Mouse (Mus musculus) CH12.LX (cell line): ENCODE results near the gene Cdhr5. TPM values are rescaled to one million over a fixed set of nuclear protein-coding genes. Genes with fewer than 3 reads are reported as not detected.

Experiments used
- DNase-seq: peaks from one replicate; pipeline ENCODE4 v3.0.0-alpha.2; 2013; ENCODE audit errors: extremely low read depth
- H3K27ac ChIP-seq: 2 replicates; pipeline ENCODE4 v1.5.1; 2012; ENCODE audit warnings: low read depth, mild to moderate bottlenecking, control low read depth, moderate library complexity; ENCODE audit not compliant: insufficient read depth
- H3K27me3 ChIP-seq: replicated peaks from 2 replicates; pipeline ENCODE3; 2012; ENCODE audit warnings: inconsistent platforms
- H3K36me3 ChIP-seq, 2 experiments: replicated peaks in 1 of 2; 2 replicates each; pipeline versions ENCODE3 to v1.6.1; 2012; ENCODE audit warnings: inconsistent platforms in 1 of 2, low read length in 1 of 2, mild to moderate bottlenecking in 1 of 2, mixed read lengths in 1 of 2, moderate library complexity in 1 of 2; ENCODE audit not compliant: control insufficient read depth in 1 of 2, insufficient read depth in 1 of 2
- H3K4me1 ChIP-seq, 2 experiments: 2 replicates each; pipeline ENCODE4 v1.6.1; 2012; ENCODE audit warnings: inconsistent platforms in 1 of 2, moderate library complexity in 1 of 2; ENCODE audit not compliant: insufficient read depth in 2 of 2, control insufficient read depth in 1 of 2
- H3K4me2 ChIP-seq: 2 replicates; pipeline ENCODE4 v1.6.1; 2012; ENCODE audit warnings: low read depth, mild to moderate bottlenecking, control low read depth; ENCODE audit not compliant: poor library complexity, insufficient read depth, severe bottlenecking
- H3K4me3 ChIP-seq, 3 experiments: fragments of 150-350 bp in 1 of 3; sonication (generic) in 1 of 3; replicated peaks in 1 of 3; 2 replicates each; pipeline versions ENCODE3 to v1.5.1; 2011 to 2012; ENCODE audit warnings: low read depth in 2 of 3, low read length in 2 of 3, mild to moderate bottlenecking in 2 of 3, moderate library complexity in 2 of 3, control low read depth in 1 of 3, improper control_type of control experiment in 1 of 3, inconsistent platforms in 1 of 3, mixed read lengths in 1 of 3; ENCODE audit not compliant: poor library complexity in 1 of 3
- H3K79me2 ChIP-seq: replicated peaks from 2 replicates; pipeline ENCODE4 v1.6.1; 2012; ENCODE audit warnings: mild to moderate bottlenecking, moderate library complexity; ENCODE audit not compliant: control insufficient read depth, poor library complexity, insufficient read depth, severe bottlenecking; ENCODE audit errors: extremely low read depth
- H3K9ac ChIP-seq: 2 replicates; pipeline ENCODE4 v1.6.1; 2012; ENCODE audit warnings: low read depth, mild to moderate bottlenecking, control low read depth, moderate library complexity; ENCODE audit not compliant: insufficient read depth
- H3K9me3 ChIP-seq: replicated peaks from 2 replicates; pipeline ENCODE3; 2012; ENCODE audit warnings: low read length, inconsistent platforms, mixed read lengths
- BHLHE40 ChIP-seq: IDR thresholded peaks from 2 replicates; pipeline ENCODE4 v1.6.1; 2011; ENCODE audit warnings: mild to moderate bottlenecking, low read depth, low read length, improper control_type of control experiment
- CHD1 ChIP-seq: IDR thresholded peaks from 2 replicates; pipeline ENCODE4 v1.6.1; 2012; ENCODE audit warnings: low read depth, low read length, improper control_type of control experiment, inconsistent platforms
- CHD2 ChIP-seq: IDR thresholded peaks from 2 replicates; pipeline ENCODE4 v1.6.1; 2011; ENCODE audit warnings: low read length, improper control_type of control experiment
- CTCF ChIP-seq, 2 experiments: IDR thresholded peaks in 1 of 2; conservative IDR thresholded peaks in 1 of 2; 2 replicates each; pipeline ENCODE4 v1.5.1; 2011 to 2012; ENCODE audit warnings: low read depth in 2 of 2, low read length in 2 of 2, improper control_type of control experiment in 1 of 2, inconsistent platforms in 1 of 2, mild to moderate bottlenecking in 1 of 2, moderate library complexity in 1 of 2
- E2F4 ChIP-seq: IDR thresholded peaks from 2 replicates; pipeline ENCODE4 v1.6.1; 2011; ENCODE audit warnings: low read depth, low read length, improper control_type of control experiment; ENCODE audit not compliant: insufficient replicate concordance
- ELF1 ChIP-seq: IDR thresholded peaks from 2 replicates; pipeline ENCODE4 v1.6.1; 2014; ENCODE audit warnings: low read depth, mild to moderate bottlenecking, inconsistent platforms, low read length, improper control_type of control experiment
- EP300 ChIP-seq: IDR thresholded peaks from 2 replicates; pipeline ENCODE4 v1.6.1; 2011; ENCODE audit warnings: low read length, improper control_type of control experiment
- GABPA ChIP-seq: IDR thresholded peaks from 2 replicates; pipeline ENCODE4 v1.6.1; 2012; ENCODE audit warnings: low read depth, low read length, improper control_type of control experiment, inconsistent platforms; ENCODE audit not compliant: insufficient replicate concordance
- HCFC1 ChIP-seq: IDR thresholded peaks from 2 replicates; pipeline ENCODE4 v1.6.1; 2012; ENCODE audit warnings: low read depth, mild to moderate bottlenecking, inconsistent platforms, low read length, improper control_type of control experiment
- IRF4 ChIP-seq: IDR thresholded peaks from 2 replicates; pipeline ENCODE4 v1.6.1; 2014; ENCODE audit warnings: low read depth, mild to moderate bottlenecking, inconsistent platforms, low read length, improper control_type of control experiment
- JUN ChIP-seq: IDR thresholded peaks from 2 replicates; pipeline ENCODE4 v1.6.1; 2011; ENCODE audit warnings: low read depth, mild to moderate bottlenecking, low read length, improper control_type of control experiment, moderate library complexity; ENCODE audit not compliant: insufficient read depth
- KAT2A ChIP-seq: IDR thresholded peaks from 2 replicates; pipeline ENCODE4 v1.6.1; 2012; ENCODE audit warnings: low read length, improper control_type of control experiment, inconsistent platforms; ENCODE audit not compliant: insufficient replicate concordance
- MAFK ChIP-seq: IDR thresholded peaks from 2 replicates; pipeline ENCODE4 v1.6.1; 2011; ENCODE audit warnings: low read length, improper control_type of control experiment; ENCODE audit not compliant: insufficient replicate concordance
- MAX ChIP-seq: IDR thresholded peaks from 2 replicates; pipeline ENCODE4 v1.6.1; 2011; ENCODE audit warnings: low read length, improper control_type of control experiment
- MAZ ChIP-seq: IDR thresholded peaks from 2 replicates; pipeline ENCODE4 v1.6.1; 2012; ENCODE audit warnings: low read depth, mild to moderate bottlenecking, inconsistent platforms, low read length, improper control_type of control experiment, moderate library complexity
- MEF2A ChIP-seq: IDR thresholded peaks from 2 replicates; pipeline ENCODE4 v1.6.1; 2014; ENCODE audit warnings: low read depth, mild to moderate bottlenecking, inconsistent platforms, low read length, improper control_type of control experiment, borderline replicate concordance
- MXI1 ChIP-seq: IDR thresholded peaks from 2 replicates; pipeline ENCODE4 v1.6.1; 2011; ENCODE audit warnings: mild to moderate bottlenecking, low read depth, low read length, improper control_type of control experiment
- MYC ChIP-seq: IDR thresholded peaks from 2 replicates; pipeline ENCODE4 v1.6.1; 2011; ENCODE audit warnings: low read depth, mild to moderate bottlenecking, improper control_type of control experiment, low read length
- NELFE ChIP-seq: IDR thresholded peaks from 2 replicates; pipeline ENCODE4 v1.6.1; 2011; ENCODE audit warnings: low read depth, low read length, improper control_type of control experiment
- NRF1 ChIP-seq: IDR thresholded peaks from 2 replicates; pipeline ENCODE4 v1.6.1; 2014; ENCODE audit warnings: low read depth, mild to moderate bottlenecking, inconsistent platforms, low read length, improper control_type of control experiment, moderate library complexity
- POLR2A ChIP-seq: IDR thresholded peaks from 2 replicates; pipeline ENCODE4 v1.6.1; 2011; ENCODE audit warnings: low read depth, mild to moderate bottlenecking, improper control_type of control experiment, low read length
- RAD21 ChIP-seq: IDR thresholded peaks from 2 replicates; pipeline ENCODE4 v1.6.1; 2011; ENCODE audit warnings: low read depth, mild to moderate bottlenecking, low read length, improper control_type of control experiment, moderate library complexity
- RCOR1 ChIP-seq: conservative IDR thresholded peaks from 2 replicates; pipeline ENCODE4 v1.6.1; 2012; ENCODE audit warnings: low read depth, mild to moderate bottlenecking, inconsistent platforms, low read length, improper control_type of control experiment
- SMC3 ChIP-seq: IDR thresholded peaks from 2 replicates; pipeline ENCODE4 v1.6.1; 2011; ENCODE audit warnings: low read depth, low read length, improper control_type of control experiment
- TCF12 ChIP-seq: IDR thresholded peaks from 2 replicates; pipeline ENCODE4 v1.6.1; 2014; ENCODE audit warnings: low read depth, mild to moderate bottlenecking, inconsistent platforms, low read length, improper control_type of control experiment
- ZC3H11A ChIP-seq: IDR thresholded peaks from 2 replicates; pipeline ENCODE4 v1.6.1; 2012; ENCODE audit warnings: low read depth, mild to moderate bottlenecking, inconsistent platforms, low read length, improper control_type of control experiment
- ZNF384 ChIP-seq: IDR thresholded peaks from 2 replicates; pipeline ENCODE4 v1.6.1; 2012; ENCODE audit warnings: low read depth, low read length, improper control_type of control experiment, inconsistent platforms
- dilution Hi-C: fragments of 300-500 bp; cut with MboI; formaldehyde crosslinking; loops from 2 replicates; pipeline ENCODE4 v1.14.3; 2020; ENCODE audit warnings: low sequenced_read_pairs; ENCODE audit not compliant: extremely low pct_unique_long_range_greater_than_20kb, extremely low pct_ligation_motif_present
- in situ Hi-C: fragments of 300-500 bp; cut with MboI; formaldehyde crosslinking; loops from 3 replicates; pipeline ENCODE4 v1.14.3; 2019; ENCODE audit warnings: low sequenced_read_pairs, low pct_ligation_motif_present, low pct_unique_long_range_greater_than_20kb, mixed read lengths
- polyA plus RNA-seq: library from polyadenylated mRNA; unstranded; fragments of >175 nt; gene quantifications from 2 replicates; pipeline ENCODE4 v1.2.1, GENCODE M21; 2012; ENCODE audit warnings: low read depth; ENCODE audit not compliant: insufficient read length
- total RNA-seq, 2 experiments: library from RNA; depleted of rRNA; stranded (reverse); fragments of 300-350 nt in 1 of 2; fragments of >200 nt in 1 of 2; gene quantifications; 2 replicates each; pipeline ENCODE4 v1.2.3; 2012 to 2014

The Cdhr5 gene
- total and polyA plus RNA-seq, 3 experiments: 0.35 to 3.9 (median 1.9) TPM

DNA sequence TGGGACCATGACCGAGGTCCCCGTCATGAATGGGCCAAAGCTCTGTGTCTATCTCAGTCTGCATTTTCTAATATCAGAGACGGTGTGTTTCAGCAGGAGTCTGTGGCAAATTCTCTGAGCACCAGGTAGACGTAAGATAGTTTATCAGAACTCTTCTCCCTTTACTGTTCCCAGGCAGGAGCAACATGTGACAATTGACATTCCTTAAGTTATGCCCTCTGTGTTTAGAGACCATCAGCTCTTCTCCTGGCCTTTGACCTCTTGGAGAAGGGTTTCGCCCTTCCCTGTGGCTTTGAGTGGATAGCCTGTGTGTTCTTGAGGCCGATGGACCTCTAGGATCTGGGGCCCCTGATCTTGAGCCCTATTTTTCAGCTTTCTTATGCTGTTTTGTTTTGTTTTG is 46.9 kb downstream of the Cdhr5 start:
- Histone ChIP-seq H3K9ac (peak overlapping the region; percentile 95), H3K27ac (no peak overlapping the region), H3K4me3 (peak overlapping the region; percentile 88 to 100 (median 99)), H3K79me2 (peaks cover 48% of the 10 kb centered on the region), H3K9me3 (peaks cover 7% of the 10 kb centered on the region), H3K4me2 (peak overlapping the region; percentile 96), H3K27me3 (peaks cover 13% of the 10 kb centered on the region), H3K4me1 (peaks cover 4 to 30% of the 10 kb centered on the region in 2 experiments; a peak in 3 of 4 replicates), H3K36me3 (peaks cover 33 to 45% of the 10 kb centered on the region in 2 experiments)
- DNase-seq: no peak
- no peak for TF ChIP-seq ELF1
- TF ChIP-seq ZC3H11A: no peak
- no peak for TF ChIP-seq MAFK
- TF ChIP-seq JUN: no peak
- no peak for TF ChIP-seq MAX
- no peak for TF ChIP-seq MXI1
- TF ChIP-seq EP300: no peak
- no peak for TF ChIP-seq MAZ
- no peak for TF ChIP-seq ZNF384
- TF ChIP-seq TCF12: no peak
- TF ChIP-seq POLR2A: no peak
- dilution Hi-C loops: no loop called here
- in situ Hi-C loops: no loop called here

- dilution Hi-C loops (no loop called here), in situ Hi-C loops (no loop called here)
- Histone ChIP-seq H3K79me2 (peaks cover 42% of the 10 kb centered on the region), H3K27me3 (peaks cover 14% of the 10 kb centered on the region), H3K4me2 (peak within 1 kb of the TSS; percentile 96), H3K9me3 (peaks cover 7% of the 10 kb centered on the region), H3K4me3 (peak within 1 kb of the TSS; percentile 88 to 100 (median 99)), H3K4me1 (peaks cover 4 to 30% of the 10 kb centered on the region in 2 experiments; a peak in 3 of 4 replicates), H3K36me3 (peaks cover 25 to 33% of the 10 kb centered on the region in 2 experiments), H3K27ac (peak within 1 kb of the TSS; percentile 84), H3K9ac (peak within 1 kb of the TSS; percentile 95)
- TF ChIP-seq MAZ (peak; percentile 42), NELFE (peak; percentile 75), ELF1 (peak; percentile 90), MEF2A (no peak; the same call in 1 of the 2 replicates), CHD2 (no peak), RCOR1 (peak; percentile 16; the same call in 1 of the 2 replicates), NRF1 (peak; percentile 43), MXI1 (no peak), GABPA (no peak; the same call in 1 of the 2 replicates), POLR2A (peak; percentile 88), BHLHE40 (no peak), MAFK (no peak), SMC3 (peak; percentile 80), KAT2A (peak; percentile 74; the same call in 1 of the 2 replicates), CHD1 (peak; percentile 100), HCFC1 (peak; percentile 88), MYC (no peak; the same call in 1 of the 2 replicates), CTCF (conservative IDR thresholded peaks at IDR 0.05 in 1 of 2, IDR thresholded peaks at IDR 0.05 in 1 of 2; ENCODE audit: low read depth in 2 of 2, low read length in 2 of 2) (peak; percentile 61 to 90), IRF4 (peak; percentile 61), MAX (peak; percentile 41; the same call in 1 of the 2 replicates), E2F4 (0 out of 2 replicates have a peak, but pooled peaks have one; percentile 75), RAD21 (peak; percentile 47)
- DNase-seq: peak; percentile 81
Measured at GRCm38 (mm10) chr7:141228279-141229067, 48.1 kb downstream of the Cdhr5 start, which contains the start of gene Phrf1. TSS of gene Phrf1 (plus strand) at chr7:141228784.
